In the genomic region with DNA sequence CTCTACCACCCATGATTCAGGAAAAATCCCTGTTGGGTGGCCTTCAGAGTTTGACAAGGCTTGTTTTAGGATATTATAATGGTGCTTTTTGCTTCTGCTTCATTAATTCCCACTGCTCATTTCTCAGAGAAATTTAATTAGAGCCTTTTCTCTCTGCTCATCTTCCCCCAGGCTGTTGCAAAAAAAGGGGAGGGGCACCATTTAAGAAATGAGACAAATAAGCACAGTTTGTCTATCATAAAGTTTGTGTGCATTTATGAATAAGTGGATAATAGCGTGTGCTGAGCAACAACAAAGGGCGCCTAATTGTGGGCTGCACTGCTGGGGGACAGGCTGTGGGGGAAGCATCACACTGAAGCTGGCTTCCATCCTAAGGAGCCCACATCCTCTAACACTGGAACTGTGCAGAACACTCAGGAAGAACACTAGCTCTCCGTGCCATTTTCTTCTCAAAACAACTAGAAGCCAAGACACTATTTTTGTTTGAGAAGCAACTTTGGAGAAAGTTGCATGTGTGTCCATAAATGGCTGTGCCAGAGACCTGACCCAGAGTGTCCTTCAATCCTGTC, we compare ENCODE assay signal across 16 mouse cellular contexts.
"Had no signal": no experiment of that assay in that cellular context is flagged by ENCODE, and none has a peak within 500 bp of the region (broad histone marks: within the 10 kb centered on the region; RNA-seq: fewer than 3 reads in every experiment).

No protein-coding gene starts in this region.

- H3K27ac ChIP-seq: kidney, embryonic 15.5 days; limb, embryonic 12.5 days; limb, embryonic 15.5 days; liver, embryonic 14.5 days; macrophage; midbrain, embryonic 12.5 days had no signal

- H3K4me1 ChIP-seq: kidney, embryonic 15.5 days; limb, embryonic 12.5 days; limb, embryonic 15.5 days; midbrain, embryonic 12.5 days had no signal

- H3K9ac ChIP-seq: kidney, embryonic 15.5 days; limb, embryonic 12.5 days; limb, embryonic 15.5 days; liver, embryonic 14.5 days; liver, postnatal 0 days; lung, embryonic 14.5 days; midbrain, embryonic 12.5 days had no signal

- H3K9me3 ChIP-seq: kidney, embryonic 15.5 days; limb, embryonic 12.5 days; limb, embryonic 15.5 days; midbrain, embryonic 12.5 days had no signal

- H3K4me3 ChIP-seq: kidney, embryonic 15.5 days; limb, embryonic 12.5 days; limb, embryonic 15.5 days; midbrain, embryonic 12.5 days had no signal

- ATAC-seq: liver, postnatal 0 days; lung, postnatal 0 days; midbrain, embryonic 16.5 days had no signal

- DNase-seq: kidney, postnatal 10 days; kidney, postnatal 4 days; left cerebral cortex, postnatal 4 days; liver, postnatal 0 days; lung, embryonic 14.5 days; thymus, adult 18-20 months; thymus, postnatal 36 days had no signal

- H3K36me3 ChIP-seq: kidney, embryonic 15.5 days; limb, embryonic 12.5 days; limb, embryonic 15.5 days; midbrain, embryonic 12.5 days had no signal

- H3K27me3 ChIP-seq: kidney, embryonic 15.5 days; limb, embryonic 12.5 days; limb, embryonic 15.5 days; midbrain, embryonic 12.5 days had no signal

- H3K4me2 ChIP-seq: kidney, embryonic 15.5 days; limb, embryonic 12.5 days; limb, embryonic 15.5 days; liver, embryonic 11.5 days; lung, embryonic 14.5 days; midbrain, embryonic 12.5 days had no signal
